Mouse (Mus musculus) erythroid progenitor cell, adult 5-6 weeks (primary cell): Measurements from ENCODE around the gene Pax6. TPM values are rescaled to one million over a fixed set of nuclear protein-coding genes. Genes with fewer than 3 reads are reported as not detected.

Experiments used
- ATAC-seq: replicated peaks from 2 replicates; pipeline ENCODE4 v1.8.0; 2016; ENCODE audit warnings: moderate number of reproducible peaks, mild to moderate bottlenecking, moderate TSS enrichment, inconsistent platforms; ENCODE audit not compliant: poor library complexity, low FRiP score, severe bottlenecking
- total RNA-seq, 2 experiments: library from RNA; stranded (forward) in 1 of 2; stranded (reverse) in 1 of 2; fragments of 150-400 nt in 1 of 2; fragments of 186-747, 209-891 nt in 1 of 2; gene quantifications; 2 replicates each; pipeline versions ENCODE4 v1.2.3 to v1.2.4; 2015 to 2017; ENCODE audit warnings: low replicate concordance in 2 of 2

Gene Pax6
- total RNA-seq (2015; ENCODE audit: low replicate concordance) = not detected in 2 replicates
- total RNA-seq (2017; ENCODE audit: low replicate concordance) = not detected in 2 replicates

- no peak for ATAC-seq
These were observed at the start of gene Pax6 for GRCm38 (mm10) chr2:105668271-105669270. Gene Pax6, plus strand, starts transcription at chr2:105668900.

- ATAC-seq = peak; percentile 52; the same call in 1 of the 2 replicates
These were observed 19.8 kb upstream of the Pax6 start for GRCm38 (mm10) chr2:105648933-105649332.

GRCm38 (mm10) chr2:105656456-105656855, 12.2 kb upstream of the Pax6 start:
- ATAC-seq = no peak

GRCm38 (mm10) chr2:105659350-105659749, 9.3 kb upstream of the Pax6 start:
- no peak for ATAC-seq

- ATAC-seq = no peak
These were observed 8.5 kb upstream of the Pax6 start for GRCm38 (mm10) chr2:105659926-105660873.

- ATAC-seq = no peak
These were observed 7.7 kb upstream of the Pax6 start for GRCm38 (mm10) chr2:105660874-105661622.

GRCm38 (mm10) chr2:105661623-105662066, 7.1 kb upstream of the Pax6 start:
- no peak for ATAC-seq

- no peak for ATAC-seq
These were observed 6.6 kb upstream of the Pax6 start for GRCm38 (mm10) chr2:105662121-105662520.

GRCm38 (mm10) chr2:105662606-105663005, 6.1 kb upstream of the Pax6 start:
- no peak for ATAC-seq

- no peak for ATAC-seq
These were observed 5.6 kb upstream of the Pax6 start for GRCm38 (mm10) chr2:105663101-105663511.

GRCm38 (mm10) chr2:105664996-105665395, 3.7 kb upstream of the Pax6 start:
- no peak for ATAC-seq

GRCm38 (mm10) chr2:105665491-105666250, 3.0 kb upstream of the Pax6 start:
- no peak for ATAC-seq

GRCm38 (mm10) chr2:105666331-105666730, 2.4 kb upstream of the Pax6 start:
- no peak for ATAC-seq

GRCm38 (mm10) chr2:105666763-105667625, 1.7 kb upstream of the Pax6 start:
- ATAC-seq = no peak

GRCm38 (mm10) chr2:105667626-105667950, 1.1 kb upstream of the Pax6 start:
- ATAC-seq = no peak

- no peak for ATAC-seq
These were observed 716 bp downstream of the Pax6 start for GRCm38 (mm10) chr2:105669371-105669861.

GRCm38 (mm10) chr2:105669881-105670730, 1.4 kb downstream of the Pax6 start:
- no peak for ATAC-seq
